Mouse (Mus musculus) ES-Bruce4 (cell line): ENCODE measurements around the gene Lmln. TPM values are rescaled to one million over a fixed set of nuclear protein-coding genes. Genes with fewer than 3 reads are reported as not detected.

Experiments
- H3K27ac ChIP-seq: 2 replicates; pipeline ENCODE4 v1.5.1; 2012; ENCODE audit warnings: low read length, inconsistent platforms; ENCODE audit not compliant: insufficient read depth
- H3K27me3 ChIP-seq: 2 replicates; pipeline ENCODE4 v1.6.1; 2012; ENCODE audit warnings: mild to moderate bottlenecking, low read length, inconsistent platforms; ENCODE audit not compliant: control insufficient read depth, poor library complexity, insufficient read depth, severe bottlenecking
- H3K36me3 ChIP-seq: 2 replicates; pipeline ENCODE4 v1.6.1; 2012; ENCODE audit warnings: inconsistent platforms, mild to moderate bottlenecking, low read length, moderate library complexity; ENCODE audit not compliant: control insufficient read depth, poor library complexity, insufficient read depth, severe bottlenecking
- H3K4me1 ChIP-seq: one replicate; pipeline ENCODE4 v1.8.1; 2011; ENCODE audit warnings: low read length; ENCODE audit not compliant: control insufficient read depth, insufficient read depth
- H3K4me3 ChIP-seq: 2 replicates; pipeline ENCODE4 v1.5.1; 2011; ENCODE audit warnings: low read depth, mild to moderate bottlenecking, low read length
- H3K9ac ChIP-seq: 2 replicates; pipeline ENCODE4 v1.6.1; 2012; ENCODE audit warnings: low read depth, mild to moderate bottlenecking, inconsistent platforms; ENCODE audit not compliant: poor library complexity, severe bottlenecking
- H3K9me3 ChIP-seq: replicated peaks from 2 replicates; pipeline ENCODE4 v1.6.1; 2012; ENCODE audit warnings: mild to moderate bottlenecking, low read length, inconsistent platforms; ENCODE audit not compliant: control insufficient read depth, poor library complexity, insufficient read depth, severe bottlenecking
- CTCF ChIP-seq: IDR thresholded peaks from one replicate; pipeline ENCODE4 v1.8.1; 2011; ENCODE audit warnings: low read depth, low read length
- EP300 ChIP-seq: IDR thresholded peaks from 2 replicates; pipeline ENCODE4 v1.6.1; 2011; ENCODE audit warnings: low read depth, low read length; ENCODE audit not compliant: insufficient read depth
- POLR2A ChIP-seq: IDR thresholded peaks from one replicate; pipeline ENCODE4 v1.8.1; 2011; ENCODE audit warnings: low read length; ENCODE audit not compliant: insufficient read depth
- polyA plus RNA-seq: library from polyadenylated mRNA; stranded (reverse); fragments of >200 nt; gene quantifications from 2 replicates; pipeline ENCODE4 v1.2.4, GENCODE M21; 2011; ENCODE audit warnings: low read depth; ENCODE audit not compliant: missing spikeins, insufficient read depth, insufficient read length

The Lmln gene
- polyA plus RNA-seq, 1 experiment, result 5.4 TPM

GRCm38 (mm10) chr16:33072871-33073557 lies 10.7 kb downstream of the Lmln start:
- Histone ChIP-seq H3K27ac (no peak overlapping the region), H3K27me3 (no peaks in the 10 kb centered on the region), H3K36me3 (no peaks in the 10 kb centered on the region), H3K4me1 (no peaks in the 10 kb centered on the region), H3K4me3 (no peak overlapping the region), H3K9me3 (no peaks in the 10 kb centered on the region), H3K9ac (no peak overlapping the region)
- TF ChIP-seq POLR2A (no peak), CTCF (no peak), EP300 (no peak)

DNA sequence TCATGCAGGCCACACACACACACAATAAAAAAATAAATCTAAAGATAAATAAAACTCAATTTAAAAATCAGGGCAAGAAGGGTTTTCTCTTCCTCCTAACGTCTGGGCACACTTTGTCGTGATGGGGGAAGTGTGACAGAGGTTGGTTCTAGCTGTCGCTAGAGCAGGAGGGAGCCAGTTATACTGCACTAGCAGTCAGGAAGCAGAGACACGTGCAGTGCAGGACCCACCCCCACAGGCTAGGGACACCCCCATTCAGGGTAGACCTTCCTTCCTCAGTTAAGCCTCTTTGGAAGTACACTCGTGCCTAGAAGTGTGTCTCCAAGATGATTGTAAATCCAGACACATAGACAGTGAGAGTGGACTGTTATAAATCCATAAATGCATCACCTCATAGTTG lies 12.6 kb downstream of the Lmln start:
- H3K27ac ChIP-seq, result no peak overlapping the region
- H3K4me1 ChIP-seq, result peaks cover 3% of the 10 kb centered on the region
- no peaks in the 10 kb centered on the region for H3K36me3 ChIP-seq
- H3K9ac ChIP-seq, result no peak overlapping the region
- TF ChIP-seq POLR2A, result no peak
- no peak for TF ChIP-seq CTCF
- TF ChIP-seq EP300, result no peak
- no peak overlapping the region for H3K4me3 ChIP-seq
- H3K9me3 ChIP-seq, result no peaks in the 10 kb centered on the region
- H3K27me3 ChIP-seq, result no peaks in the 10 kb centered on the region

DNA sequence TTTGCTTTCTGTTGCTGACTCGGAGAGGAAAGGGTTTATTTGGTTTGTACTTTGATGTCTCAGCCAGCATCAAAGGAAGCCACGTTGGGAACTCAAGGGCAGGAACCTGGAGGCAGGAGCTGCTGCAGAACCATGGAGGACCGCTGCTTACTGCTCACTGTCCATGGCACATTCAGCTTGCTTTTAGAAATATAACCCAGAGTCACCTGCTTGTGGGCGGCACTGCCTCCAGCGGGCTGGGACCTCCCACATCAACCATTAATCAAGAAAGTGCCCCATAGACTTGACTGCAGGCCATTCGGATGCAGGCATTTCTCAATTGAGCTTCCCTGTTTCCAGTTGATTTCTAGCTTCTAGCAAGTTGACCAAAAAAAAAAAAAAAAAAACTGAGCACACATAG lies 13.8 kb downstream of the Lmln start:
- Histone ChIP-seq H3K27ac (no peak overlapping the region), H3K27me3 (no peaks in the 10 kb centered on the region), H3K9ac (no peak overlapping the region), H3K4me3 (no peak overlapping the region), H3K4me1 (peaks cover 3% of the 10 kb centered on the region), H3K9me3 (no peaks in the 10 kb centered on the region), H3K36me3 (no peaks in the 10 kb centered on the region)
- TF ChIP-seq CTCF (no peak), EP300 (no peak), POLR2A (no peak)

DNA sequence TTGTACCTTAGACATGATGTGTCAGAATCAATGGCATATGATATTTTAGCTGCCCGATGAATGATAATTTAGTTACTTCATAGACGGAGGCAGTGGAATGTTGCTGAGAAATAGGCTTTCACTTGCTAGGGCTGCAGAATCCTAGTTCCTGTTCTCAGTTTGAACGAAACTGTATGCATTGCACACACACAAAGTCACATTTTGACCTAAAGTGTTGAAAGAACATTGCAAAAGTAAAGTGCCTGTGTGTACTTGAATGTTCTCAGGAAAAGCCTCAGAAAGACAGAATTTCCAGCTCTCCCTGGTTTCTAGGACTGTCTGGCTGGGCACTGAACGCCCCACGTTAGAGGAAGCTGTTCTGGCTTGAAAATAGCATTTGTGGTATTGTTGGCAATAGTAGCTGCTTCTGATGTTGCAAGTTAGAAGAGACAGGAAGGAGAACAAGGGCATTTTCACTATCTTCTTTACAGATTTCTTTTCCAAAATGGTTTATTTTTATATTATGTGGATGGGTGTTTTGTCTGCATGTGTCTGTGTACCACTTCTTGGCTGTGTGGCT lies 14.8 kb downstream of the Lmln start:
- H3K9ac ChIP-seq, result no peak overlapping the region
- no peaks in the 10 kb centered on the region for H3K36me3 ChIP-seq
- H3K4me1 ChIP-seq, result peaks cover 3% of the 10 kb centered on the region
- H3K27ac ChIP-seq, result no peak overlapping the region
- H3K4me3 ChIP-seq, result no peak overlapping the region
- TF ChIP-seq CTCF (no peak), EP300 (no peak), POLR2A (no peak)
- H3K27me3 ChIP-seq, result no peaks in the 10 kb centered on the region
- no peaks in the 10 kb centered on the region for H3K9me3 ChIP-seq

GRCm38 (mm10) chr16:33080063-33080462 lies 17.7 kb downstream of the Lmln start:
- TF ChIP-seq POLR2A (no peak), CTCF (no peak), EP300 (no peak)
- Histone ChIP-seq H3K27ac (no peak overlapping the region), H3K27me3 (no peaks in the 10 kb centered on the region), H3K9me3 (no peaks in the 10 kb centered on the region), H3K4me3 (no peak overlapping the region), H3K9ac (no peak overlapping the region), H3K4me1 (peaks cover 3% of the 10 kb centered on the region), H3K36me3 (no peaks in the 10 kb centered on the region)

GRCm38 (mm10) chr16:33082951-33083350 lies 20.6 kb downstream of the Lmln start:
- no peak overlapping the region for H3K27ac ChIP-seq
- H3K9ac ChIP-seq, result no peak overlapping the region
- H3K27me3 ChIP-seq, result no peaks in the 10 kb centered on the region
- TF ChIP-seq CTCF (no peak), EP300 (no peak), POLR2A (no peak)
- peaks cover 3% of the 10 kb centered on the region for H3K4me1 ChIP-seq
- H3K4me3 ChIP-seq, result no peak overlapping the region
- H3K9me3 ChIP-seq, result no peaks in the 10 kb centered on the region
- no peaks in the 10 kb centered on the region for H3K36me3 ChIP-seq
